Mouse (Mus musculus): ENCODE results near the gene Plxnb2. TPM values are rescaled to one million over a fixed set of nuclear protein-coding genes. Genes with fewer than 3 reads are reported as not detected.

Gene Plxnb2
- total RNA-seq, 1 experiment from 2014 or later: 145 TPM

Other genes starting within 250 kb of the Plxnb2 start
- gene Ttll8, start 226.4 kb downstream of the Plxnb2 start, total RNA-seq (2017): not detected in 3 replicates
- 0.29 TPM in 1 of 3 replicates, not detected in the others for gene Mlc1, start 201.8 kb downstream of the Plxnb2 start, total RNA-seq (2017)
- not detected in 3 replicates for gene Mov10l1, start 197.9 kb downstream of the Plxnb2 start, total RNA-seq (2017)
- gene Panx2, start 121.1 kb downstream of the Plxnb2 start, total RNA-seq (2017): not detected in 3 replicates
- 39.1 to 48.0 TPM (median 42.2 TPM) in 3 replicates for gene Trabd, start 105.7 kb downstream of the Plxnb2 start, total RNA-seq (2017)
- 13.1 to 23.8 TPM (median 16.3 TPM) in 3 replicates for gene Selenoo, start 91.7 kb downstream of the Plxnb2 start, total RNA-seq (2017)
- 11.0 to 27.3 TPM (median 26.4 TPM) in 3 replicates for gene Tubgcp6, start 57.7 kb downstream of the Plxnb2 start, total RNA-seq (2017)
- gene Hdac10, start 52.1 kb downstream of the Plxnb2 start, total RNA-seq (2017): 19.4 to 24.3 TPM (median 20.6 TPM) in 3 replicates
- gene Mapk12, start 40.1 kb downstream of the Plxnb2 start, total RNA-seq (2017): 0.39 to 5.8 TPM (median 3.7 TPM) in 3 replicates
- 4.5 to 6.6 TPM (median 4.6 TPM) in 3 replicates for gene Mapk11, start 31.2 kb downstream of the Plxnb2 start, total RNA-seq (2017)
- gene Dennd6b, start 15.7 kb upstream of the Plxnb2 start, total RNA-seq (2017): 2.1 to 3.1 TPM (median 2.7 TPM) in 3 replicates
- 16.8 to 32.5 TPM (median 19.4 TPM) in 3 replicates for gene Ppp6r2, start 30.8 kb upstream of the Plxnb2 start, total RNA-seq (2017)
- 86.3 to 141 TPM (median 130 TPM) in 3 replicates for gene Sbf1, start 134.5 kb upstream of the Plxnb2 start, total RNA-seq (2017)
- not detected in 3 replicates for gene Adm2, start 141.9 kb upstream of the Plxnb2 start, total RNA-seq (2017)
- not detected in 3 replicates for gene Miox, start 153.6 kb upstream of the Plxnb2 start, total RNA-seq (2017)
- 9.0 to 27.2 TPM (median 20.9 TPM) in 3 replicates for gene Lmf2, start 174.9 kb upstream of the Plxnb2 start, total RNA-seq (2017)
- 71.4 to 99.9 TPM (median 80.6 TPM) in 3 replicates for gene Ncaph2, start 174.9 kb upstream of the Plxnb2 start, total RNA-seq (2017)
- 5.4 to 9.4 TPM (median 6.3 TPM) in 3 replicates for gene Sco2, start 193.1 kb upstream of the Plxnb2 start, total RNA-seq (2017)
- 0.57 TPM in 1 of 3 replicates, not detected in the others for gene Tymp, start 196.3 kb upstream of the Plxnb2 start, total RNA-seq (2017)
- gene Odf3b, start 198.5 kb upstream of the Plxnb2 start, total RNA-seq (2017): not detected in 3 replicates
- not detected in 3 replicates for gene Klhdc7b, start 204.1 kb upstream of the Plxnb2 start, total RNA-seq (2017)
- gene Syce3, start 229.7 kb upstream of the Plxnb2 start, total RNA-seq (2017): not detected in 3 replicates
- 0.75 to 8.6 TPM (median 1.8 TPM) in 3 replicates for gene Cpt1b, start 245.1 kb upstream of the Plxnb2 start, total RNA-seq (2017)
- 9.7 to 24.4 TPM (median 15.7 TPM) in 3 replicates for gene C730034F03Rik, start 248.8 kb upstream of the Plxnb2 start, total RNA-seq (2017)
- 0.76 to 1.2 TPM in 2 of 3 replicates, not detected in the other for gene Gm44502, start 248.9 kb upstream of the Plxnb2 start, total RNA-seq (2017)
- 95.3 to 120 TPM (median 95.5 TPM) in 3 replicates for gene Chkb, start 249.1 kb upstream of the Plxnb2 start, total RNA-seq (2017)